Comparison of ENCODE assay signal across 25 mouse cellular contexts in genomic region chr8:122227345-122227744, GRCm38 (mm10). TPM values are rescaled to one million over a fixed set of nuclear protein-coding genes. Genes with fewer than 3 reads are reported as not detected.
A peak's percentile ranks its signal among the peaks of the same experiment; 100 is the strongest.
DNase-seq lines count a peak whose midpoint lies in the region; TF ChIP-seq lines count a peak whose summit lies in the region.
"Had no signal": no experiment of that assay in that cellular context is flagged by ENCODE, and none has a peak within 500 bp of the region (broad histone marks: within the 10 kb centered on the region; RNA-seq: fewer than 3 reads in every experiment).

No protein-coding gene starts in this region.

- H3K79me2 ChIP-seq in myocyte (ENCODE audit: control insufficient read depth, insufficient read depth) = peaks cover 16% of the 10 kb centered on the region

- no peaks in the 10 kb centered on the region for H3K36me3 ChIP-seq in myocyte (ENCODE audit: control insufficient read depth, insufficient read depth)
- H3K36me3 ChIP-seq in heart, embryonic 10.5 days = no peaks in the 10 kb centered on the region
- no peaks in the 10 kb centered on the region for H3K36me3 ChIP-seq in hindbrain, embryonic 10.5 days
- H3K36me3 ChIP-seq: hindbrain, embryonic 15.5 days; liver, embryonic 15.5 days; midbrain, embryonic 15.5 days; neural tube, embryonic 12.5 days had no signal

- H3K27me3 ChIP-seq in myocyte (ENCODE audit: control insufficient read depth, insufficient read depth, insufficient read length) = no peaks in the 10 kb centered on the region
- peaks cover 79% of the 10 kb centered on the region for H3K27me3 ChIP-seq in heart, embryonic 10.5 days (ENCODE audit: insufficient read depth, poor library complexity, severe bottlenecking)
- peaks cover 65% of the 10 kb centered on the region for H3K27me3 ChIP-seq in hindbrain, embryonic 10.5 days (ENCODE audit: insufficient read depth, poor library complexity, severe bottlenecking)

- H3ac ChIP-seq in myocyte (ENCODE audit: control insufficient read depth, insufficient read length) = no peak overlapping the region

- TF ChIP-seq POLR2A in myocyte (IDR thresholded peaks at IDR 0.05; ENCODE audit: insufficient read length, low read depth) = peak; percentile 35

- peak overlapping the region; percentile 68 for H3K4me2 ChIP-seq in myocyte (ENCODE audit: low read depth)
- H3K4me2 ChIP-seq: forebrain, embryonic 13.5 days; heart, embryonic 11.5 days; hindbrain, embryonic 15.5 days; liver, embryonic 15.5 days; lung, embryonic 14.5 days; midbrain, embryonic 15.5 days; neural tube, embryonic 12.5 days had no signal

- 75% methylated on average over 6 of the region's 6 CpGs for WGBS in heart, embryonic 10.5 days
- 84% methylated on average over 6 of the region's 6 CpGs for WGBS in hindbrain, embryonic 10.5 days

- H3K4me3 ChIP-seq in myocyte = no peak overlapping the region
- no peak overlapping the region for H3K4me3 ChIP-seq in heart, embryonic 10.5 days
- no peak overlapping the region for H3K4me3 ChIP-seq in hindbrain, embryonic 10.5 days
- H3K4me3 ChIP-seq: forebrain, embryonic 13.5 days; hindbrain, embryonic 15.5 days; liver, embryonic 15.5 days; midbrain, embryonic 15.5 days; neural tube, embryonic 12.5 days had no signal

- no peak overlapping the region for H3K27ac ChIP-seq in heart, embryonic 10.5 days
- H3K27ac ChIP-seq in hindbrain, embryonic 10.5 days = no peak overlapping the region
- H3K27ac ChIP-seq: forebrain, embryonic 13.5 days; hindbrain, embryonic 15.5 days; liver, embryonic 15.5 days; midbrain, embryonic 15.5 days; neural tube, embryonic 12.5 days had no signal

- H3K9me3 ChIP-seq in heart, embryonic 10.5 days = no peaks in the 10 kb centered on the region
- no peaks in the 10 kb centered on the region for H3K9me3 ChIP-seq in hindbrain, embryonic 10.5 days
- H3K9me3 ChIP-seq: forebrain, embryonic 13.5 days; hindbrain, embryonic 15.5 days; liver, embryonic 15.5 days; midbrain, embryonic 15.5 days; neural tube, embryonic 12.5 days had no signal

- H3K4me1 ChIP-seq in heart, embryonic 10.5 days = peaks cover 56% of the 10 kb centered on the region
- H3K4me1 ChIP-seq in hindbrain, embryonic 10.5 days (replicated peaks) = peaks cover 64% of the 10 kb centered on the region
- H3K4me1 ChIP-seq: liver, embryonic 15.5 days had no signal

- DNase-seq in adrenal gland, adult 8-10 months = peak; percentile 55
- no peak for DNase-seq in adrenal gland, postnatal 4 days (ENCODE audit: low spot score in 2 of 2)
- peak; percentile 91 for DNase-seq in 3T3-L1 (ENCODE audit: low read depth, low spot score)
- DNase-seq in NIH3T3 (ENCODE audit: low read depth) = peak; percentile 79
- no peak for DNase-seq in heart, embryonic 10.5 days (ENCODE audit: low spot score)
- DNase-seq in hindbrain, embryonic 10.5 days (ENCODE audit: low spot score) = no peak
- DNase-seq: cerebellum, adult 11 months; cerebellum, adult 9-11 months; gastrocnemius, postnatal 10 days; heart, adult 11 months; heart, postnatal 4 days; kidney, adult 11 months; kidney, postnatal 25 days; liver; lung, embryonic 14.5 days; lung, postnatal 14 days; thymus, adult 2 months; thymus, postnatal 36 days had no signal

TF ChIP-seq in myocyte, 11 proteins besides CTCF, POLR2A, EP300 and RAD21:
- TF ChIP-seq MYOG (IDR thresholded peaks at IDR 0.05; ENCODE audit: control insufficient read depth in 1 of 3, insufficient read depth in 1 of 3, insufficient read length in 2 of 3, low read depth in 2 of 3) = peak in 1 of 3 experiments; percentile 24
- TF ChIP-seq USF1 (IDR thresholded peaks at IDR 0.05; ENCODE audit: low read depth) = no peak

RNA-seq across cellular contexts. Expression of gene Zfpm1, which starts 54.6 kb away (rescaled TPM):
- 10 to 100 TPM; 17.3 to 35.3 (median 28.0) TPM for total RNA-seq in adrenal gland, adult 8-10 months (2022)
- total RNA-seq in adrenal gland, postnatal 4 days (2021) = 10 to 100 TPM; 32.9 to 42.5 TPM
- 22.6 TPM for polyA plus RNA-seq in myocyte (2012; fragmentation: generic; extraction: Trizol)
- 5.7 and 12.8 TPM in 2 replicates for polyA plus RNA-seq in heart, embryonic 10.5 days (2016; fragmentation: Nextera tagmentation; extraction: Ambion mirVana)
- polyA plus RNA-seq in hindbrain, embryonic 10.5 days (2016; fragmentation: Nextera tagmentation; extraction: Ambion mirVana) = 1.6 and 2.4 TPM in 2 replicates

Comparison
In these comparisons a context has a peak if more than half of its experiments do, and no peak if none do; other contexts are left out.
1. DNase-seq: peak in adrenal gland, adult 8-10 months (single experiment), 3T3-L1 (single experiment) and NIH3T3 (single experiment); none in adrenal gland, postnatal 4 days (0 of 2), heart, embryonic 10.5 days (single experiment) and hindbrain, embryonic 10.5 days (single experiment).